Mouse (Mus musculus): ENCODE results near the gene Ank3. TPM values are rescaled to one million over a fixed set of nuclear protein-coding genes. Genes with fewer than 3 reads are reported as not detected.

Ank3 gene
- polyA plus RNA-seq, 2 experiments, result 3.1 to 5.3 TPM

DNA sequence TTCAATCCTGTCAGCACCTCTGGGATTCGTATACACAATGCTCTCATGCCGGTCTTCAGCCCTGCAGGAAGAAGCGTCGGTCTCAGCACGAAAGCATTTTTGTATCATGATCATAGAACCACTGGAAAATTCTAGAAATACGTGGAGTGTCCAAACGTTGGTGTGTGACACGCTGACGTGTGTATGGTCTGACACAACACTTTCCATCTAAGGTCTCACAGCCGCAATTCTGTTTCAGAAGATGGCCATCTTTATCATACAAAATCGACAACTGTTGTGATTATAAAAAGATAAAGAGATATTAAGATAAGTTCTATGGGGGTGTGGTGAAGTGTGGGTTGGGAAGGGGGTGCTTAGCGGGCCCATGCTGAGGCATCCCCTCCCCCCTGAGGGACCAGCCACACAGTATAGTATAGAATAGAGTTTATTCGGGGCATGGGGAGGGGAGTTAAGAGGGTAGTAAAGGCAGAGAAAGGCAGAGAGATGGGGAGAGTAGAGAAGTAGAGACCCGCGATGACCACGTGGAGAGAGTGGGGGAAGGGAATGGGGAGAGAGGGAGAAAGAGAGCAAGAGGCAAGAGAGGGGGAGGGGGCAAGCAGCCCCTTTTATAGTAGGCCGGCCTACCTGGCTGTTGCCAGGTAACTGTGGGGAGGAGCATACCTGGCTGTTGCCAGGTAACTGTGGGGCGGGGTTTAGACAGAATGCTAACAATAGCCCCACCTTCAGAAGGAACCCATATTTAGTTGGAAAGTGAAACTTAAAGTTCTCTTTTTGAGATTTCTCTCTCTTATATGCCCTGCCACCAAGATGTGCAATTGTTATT is 172.1 kb downstream of the Ank3 start:
- H3K36me3 ChIP-seq (replicated peaks; ENCODE audit: control insufficient read depth, insufficient read depth, low read depth), result no peaks in the 10 kb centered on the region
- TF ChIP-seq EP300 (IDR thresholded peaks at IDR 0.05; ENCODE audit: low read depth) (no peak), CTCF (IDR thresholded peaks at IDR 0.05; ENCODE audit: low read depth) (no peak)
- H3K4me2 ChIP-seq (ENCODE audit: low read depth), result peak overlapping the region; percentile 46
- H3K9me3 ChIP-seq (ENCODE audit: control insufficient read depth, low read length), result no peaks in the 10 kb centered on the region
- H3K9ac ChIP-seq (replicated peaks), result no peak overlapping the region
- DNase-seq (ENCODE audit: low read depth in 3 of 3, low spot score in 3 of 3) (no peak), ATAC-seq (ENCODE audit: insufficient read depth) (no peak)
- no peaks in the 10 kb centered on the region for H3K4me1 ChIP-seq (replicated peaks; ENCODE audit: control insufficient read depth in 2 of 2, insufficient read depth in 2 of 2, low read length in 1 of 2)
- no peak overlapping the region for H3K27ac ChIP-seq
- peak overlapping the region in 1 of 2 experiments; percentile 18; a peak in 2 of 4 replicates for H3K4me3 ChIP-seq (ENCODE audit: insufficient read depth in 1 of 2, low read depth in 2 of 2, low read length in 2 of 2)
- H3K27me3 ChIP-seq (ENCODE audit: control insufficient read depth, insufficient read depth, low read length), result peaks cover 4% of the 10 kb centered on the region
- WGBS (ENCODE audit: insufficient replicate concordance), result 29% methylated on average over 18 of the region's 18 CpGs

DNA sequence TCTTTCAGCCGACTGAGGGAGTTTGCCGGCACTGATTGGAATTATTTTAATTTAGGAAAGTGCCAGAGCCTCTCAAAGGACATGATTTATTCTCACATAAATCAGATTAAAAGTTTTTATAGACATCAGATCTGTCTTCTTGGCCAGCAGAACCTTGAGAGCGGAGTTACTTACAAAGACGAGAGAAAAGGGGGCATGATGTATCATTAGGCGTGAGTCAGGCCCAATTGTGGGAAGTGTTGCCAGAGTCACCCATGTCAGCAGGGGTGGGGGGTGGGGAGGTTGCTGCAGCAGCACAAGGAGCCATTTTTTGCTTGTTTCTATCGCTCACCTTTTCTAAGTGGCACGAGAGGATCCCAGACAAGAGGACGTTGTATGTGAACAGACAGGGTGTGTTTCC is 172.8 kb downstream of the Ank3 start:
- no peak for TF ChIP-seq EP300 (IDR thresholded peaks at IDR 0.05; ENCODE audit: low read depth)
- TF ChIP-seq CTCF (IDR thresholded peaks at IDR 0.05; ENCODE audit: low read depth), result no peak
- Histone ChIP-seq H3K27me3 (ENCODE audit: control insufficient read depth, insufficient read depth, low read length) (peaks cover 4% of the 10 kb centered on the region), H3K27ac (no peak overlapping the region), H3K9me3 (ENCODE audit: control insufficient read depth, low read length) (no peaks in the 10 kb centered on the region), H3K4me3 (ENCODE audit: insufficient read depth in 1 of 2, low read depth in 2 of 2, low read length in 2 of 2) (peak overlapping the region in 1 of 2 experiments; percentile 18; a peak in 3 of 4 replicates), H3K4me2 (ENCODE audit: low read depth) (peak overlapping the region; percentile 46), H3K36me3 (replicated peaks; ENCODE audit: control insufficient read depth, insufficient read depth, low read depth) (no peaks in the 10 kb centered on the region), H3K9ac (replicated peaks) (no peak overlapping the region), H3K4me1 (replicated peaks; ENCODE audit: control insufficient read depth in 2 of 2, insufficient read depth in 2 of 2, low read length in 1 of 2) (no peaks in the 10 kb centered on the region)
- no peak for DNase-seq (ENCODE audit: low read depth in 3 of 3, low spot score in 3 of 3)
- 1% methylated on average over 8 of the region's 8 CpGs for WGBS (ENCODE audit: insufficient replicate concordance)
- no peak for ATAC-seq (ENCODE audit: insufficient read depth)

DNA sequence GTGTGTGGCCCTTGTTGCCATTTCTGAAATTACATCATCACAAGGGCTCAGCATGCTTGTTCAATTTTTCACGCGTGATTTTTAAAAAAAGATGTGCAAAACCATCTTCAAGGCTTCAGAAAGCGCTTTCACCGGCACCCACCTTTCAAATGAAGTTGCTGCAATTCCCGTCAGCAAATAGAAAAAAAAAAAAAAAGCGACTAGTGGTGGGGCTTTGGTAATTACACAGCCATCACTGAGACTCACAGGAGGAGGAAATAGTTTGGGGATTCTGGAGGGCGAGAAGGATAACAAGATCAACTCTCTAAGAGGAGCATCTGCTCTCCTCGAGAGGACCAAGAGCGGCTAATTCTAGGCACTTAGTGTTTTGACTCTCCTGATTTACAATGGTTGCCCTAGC is 173.4 kb downstream of the Ank3 start:
- Histone ChIP-seq H3K9me3 (ENCODE audit: control insufficient read depth, low read length) (no peaks in the 10 kb centered on the region), H3K36me3 (replicated peaks; ENCODE audit: control insufficient read depth, insufficient read depth, low read depth) (no peaks in the 10 kb centered on the region), H3K4me1 (replicated peaks; ENCODE audit: control insufficient read depth in 2 of 2, insufficient read depth in 2 of 2, low read length in 1 of 2) (no peaks in the 10 kb centered on the region), H3K4me3 (ENCODE audit: insufficient read depth in 1 of 2, low read depth in 2 of 2, low read length in 2 of 2) (no peak overlapping the region), H3K4me2 (ENCODE audit: low read depth) (peak overlapping the region; percentile 46; the same call in 1 of the 2 replicates), H3K27ac (no peak overlapping the region), H3K27me3 (ENCODE audit: control insufficient read depth, insufficient read depth, low read length) (peaks cover 4% of the 10 kb centered on the region), H3K9ac (replicated peaks) (no peak overlapping the region)
- 4% methylated on average over 9 of the region's 9 CpGs for WGBS (ENCODE audit: insufficient replicate concordance)
- no peak for TF ChIP-seq EP300 (IDR thresholded peaks at IDR 0.05; ENCODE audit: low read depth)
- TF ChIP-seq CTCF (IDR thresholded peaks at IDR 0.05; ENCODE audit: low read depth), result no peak
- DNase-seq (ENCODE audit: low read depth in 3 of 3, low spot score in 3 of 3) (no peak), ATAC-seq (ENCODE audit: insufficient read depth) (no peak)

DNA sequence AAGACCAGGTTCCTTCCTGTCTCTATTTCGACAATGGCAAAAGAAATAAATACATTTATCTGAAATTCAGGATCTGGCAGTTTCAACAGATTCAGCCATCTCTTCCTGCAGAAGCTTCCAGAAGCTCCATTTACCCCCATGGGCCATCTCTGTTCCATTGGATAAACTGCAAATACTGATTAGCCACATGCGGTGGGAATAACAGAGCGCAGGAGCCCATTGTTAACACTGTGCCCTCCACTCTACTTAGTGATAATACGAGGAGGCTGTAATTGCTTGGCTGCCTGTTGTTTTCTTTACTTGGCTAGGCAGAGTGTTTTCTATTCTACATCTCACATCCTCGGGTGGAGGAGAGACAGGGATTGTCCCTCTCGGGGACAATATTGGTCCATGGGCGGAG is 174.5 kb downstream of the Ank3 start:
- 32% methylated on average over 7 of the region's 7 CpGs for WGBS (ENCODE audit: insufficient replicate concordance)
- Histone ChIP-seq H3K9ac (replicated peaks) (no peak overlapping the region), H3K27me3 (ENCODE audit: control insufficient read depth, insufficient read depth, low read length) (peaks cover 4% of the 10 kb centered on the region)

DNA sequence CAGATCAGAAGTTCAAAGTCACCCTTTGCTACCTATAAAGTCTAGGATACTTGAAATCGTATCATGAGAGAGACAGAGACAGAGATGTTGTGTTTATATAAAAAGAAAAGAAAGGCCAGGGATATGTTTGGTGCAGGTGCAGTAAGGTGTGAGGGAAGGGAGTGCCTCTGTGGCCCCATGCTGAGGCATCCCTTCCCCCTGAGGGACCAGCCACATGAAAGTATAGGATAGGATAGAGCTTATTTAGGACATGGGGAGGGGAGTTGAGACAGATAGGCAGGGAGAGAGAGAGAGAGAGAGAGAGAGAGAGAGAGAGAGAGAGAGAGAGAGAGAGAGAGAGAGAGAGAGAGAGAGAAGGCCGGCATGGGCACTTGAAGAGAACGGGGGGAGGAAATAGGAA is 175.2 kb downstream of the Ank3 start:
- ATAC-seq (ENCODE audit: insufficient read depth) (no peak), DNase-seq (ENCODE audit: low read depth in 3 of 3, low spot score in 3 of 3) (no peak)
- H3K27ac ChIP-seq, result no peak overlapping the region
- 9% methylated on average over 3 of the region's 3 CpGs for WGBS (ENCODE audit: insufficient replicate concordance)
- no peaks in the 10 kb centered on the region for H3K9me3 ChIP-seq (ENCODE audit: control insufficient read depth, low read length)
- H3K4me1 ChIP-seq (replicated peaks; ENCODE audit: control insufficient read depth in 2 of 2, insufficient read depth in 2 of 2, low read length in 1 of 2), result no peaks in the 10 kb centered on the region
- H3K4me3 ChIP-seq (ENCODE audit: insufficient read depth in 1 of 2, low read depth in 2 of 2, low read length in 2 of 2), result no peak overlapping the region
- no peaks in the 10 kb centered on the region for H3K36me3 ChIP-seq (replicated peaks; ENCODE audit: control insufficient read depth, insufficient read depth, low read depth)
- no peak for TF ChIP-seq CTCF (IDR thresholded peaks at IDR 0.05; ENCODE audit: low read depth)
- no peak for TF ChIP-seq EP300 (IDR thresholded peaks at IDR 0.05; ENCODE audit: low read depth)
- H3K9ac ChIP-seq (replicated peaks), result no peak overlapping the region
- peaks cover 4% of the 10 kb centered on the region for H3K27me3 ChIP-seq (ENCODE audit: control insufficient read depth, insufficient read depth, low read length)
- no peak overlapping the region for H3K4me2 ChIP-seq (ENCODE audit: low read depth)

More for the DNA sequence above, 174.5 kb downstream of the Ank3 start:
- ATAC-seq (ENCODE audit: insufficient read depth), result no peak
- no peaks in the 10 kb centered on the region for H3K4me1 ChIP-seq (replicated peaks; ENCODE audit: control insufficient read depth in 2 of 2, insufficient read depth in 2 of 2, low read length in 1 of 2)
- TF ChIP-seq EP300 (IDR thresholded peaks at IDR 0.05; ENCODE audit: low read depth) (no peak), CTCF (IDR thresholded peaks at IDR 0.05; ENCODE audit: low read depth) (no peak)
- H3K27ac ChIP-seq, result no peak overlapping the region
- no peaks in the 10 kb centered on the region for H3K9me3 ChIP-seq (ENCODE audit: control insufficient read depth, low read length)
- H3K4me3 ChIP-seq (ENCODE audit: insufficient read depth in 1 of 2, low read depth in 2 of 2, low read length in 2 of 2), result no peak overlapping the region
- H3K4me2 ChIP-seq (ENCODE audit: low read depth), result no peak overlapping the region
- H3K36me3 ChIP-seq (replicated peaks; ENCODE audit: control insufficient read depth, insufficient read depth, low read depth), result no peaks in the 10 kb centered on the region
- no peak for DNase-seq (ENCODE audit: low read depth in 3 of 3, low spot score in 3 of 3)
